Mouse (Mus musculus) spleen, postnatal 36 days (tissue): ENCODE results near the gene Ctcf.

Experiments
- DNase-seq, 2 experiments: peaks; one replicate each; pipeline ENCODE4 v3.0.0; 2022; ENCODE audit warnings: low spot score in 2 of 2, mixed read lengths in 1 of 2

Ctcf gene

GRCm38 (mm10) chr8:105700966-105701824 lies 64.8 kb downstream of the Ctcf start, which contains the start of the genes Acd and Pard6a:
Acd (minus strand) TSS chr8:105701102.
Pard6a (plus strand) TSS chr8:105701148.
- DNase-seq: peak; percentile 94

GRCm38 (mm10) chr8:105702001-105702401 lies 65.6 kb downstream of the Ctcf start:
- no peak for DNase-seq

GRCm38 (mm10) chr8:105702731-105703415 lies 66.5 kb downstream of the Ctcf start:
- DNase-seq: no peak

- no peak for DNase-seq
These were observed 67.9 kb downstream of the Ctcf start for GRCm38 (mm10) chr8:105704146-105704812.

GRCm38 (mm10) chr8:105704955-105705354 lies 68.6 kb downstream of the Ctcf start:
- no peak for DNase-seq

GRCm38 (mm10) chr8:105706426-105706825 lies 70.1 kb downstream of the Ctcf start:
- DNase-seq: no peak

GRCm38 (mm10) chr8:105707498-105708403 lies 71.4 kb downstream of the Ctcf start, which contains the start of the genes 4933405L10Rik and Enkd1:
4933405L10Rik (plus strand) TSS chr8:105707655.
Enkd1 (minus strand) TSS chr8:105708210.
- peak; percentile 85 to 87 for DNase-seq

- DNase-seq: no peak
These were observed 72.3 kb downstream of the Ctcf start for GRCm38 (mm10) chr8:105708675-105709074.

- DNase-seq: no peak
These were observed 72.9 kb downstream of the Ctcf start for GRCm38 (mm10) chr8:105709317-105709716.

GRCm38 (mm10) chr8:105712286-105712685 lies 75.9 kb downstream of the Ctcf start:
- no peak for DNase-seq

GRCm38 (mm10) chr8:105714139-105714538 lies 77.8 kb downstream of the Ctcf start:
- DNase-seq: peak; percentile 78 to 87

- no peak for DNase-seq
These were observed 78.7 kb downstream of the Ctcf start for GRCm38 (mm10) chr8:105715042-105715441.

GRCm38 (mm10) chr8:105716302-105716945 lies 80.1 kb downstream of the Ctcf start:
- DNase-seq: no peak

- no peak for DNase-seq
These were observed 83.3 kb downstream of the Ctcf start for GRCm38 (mm10) chr8:105719637-105720036.

- no peak for DNase-seq
These were observed 86.5 kb downstream of the Ctcf start for GRCm38 (mm10) chr8:105722861-105723260.

- DNase-seq: no peak
These were observed 89.4 kb downstream of the Ctcf start for GRCm38 (mm10) chr8:105725726-105726125.

GRCm38 (mm10) chr8:105727397-105728124 lies 91.2 kb downstream of the Ctcf start:
- peak; percentile 30 to 33 for DNase-seq

- DNase-seq: no peak
These were observed 95.8 kb downstream of the Ctcf start for GRCm38 (mm10) chr8:105732186-105732585.
